Mouse (Mus musculus) common myeloid progenitor, adult 5-6 weeks (primary cell): ENCODE results near the gene AC124502.3. TPM values are rescaled to one million over a fixed set of nuclear protein-coding genes. Genes with fewer than 3 reads are reported as not detected.
"Not testable (repeated sequence)": the region's sequence is repeated elsewhere in the genome, so short reads cannot be mapped to it uniquely, and the experiment has no call there.

Source experiments
- ATAC-seq: replicated peaks from 2 replicates; pipeline ENCODE4 v1.8.0; 2016; ENCODE audit warnings: low read depth, mild to moderate bottlenecking, moderate TSS enrichment, inconsistent platforms; ENCODE audit not compliant: poor library complexity, severe bottlenecking
- total RNA-seq: library from RNA; stranded (forward); fragments of 200-1000, 187-1606 nt; gene quantifications from 2 replicates; pipeline ENCODE4 v1.2.3, GENCODE M21; 2017

Gene AC124502.3
- total RNA-seq, 1 experiment from 2014 or later: not detected

- ATAC-seq: no peak
Observed at GRCm38 (mm10) chr19:5073518-5073917, 34.8 kb downstream of the AC124502.3 start.

- no peak for ATAC-seq
Observed at GRCm38 (mm10) chr19:5079279-5079678, 40.6 kb downstream of the AC124502.3 start.

GRCm38 (mm10) chr19:5082005-5082404, 43.3 kb downstream of the AC124502.3 start:
- ATAC-seq: no peak

GRCm38 (mm10) chr19:5082596-5082995, 43.9 kb downstream of the AC124502.3 start:
- no peak for ATAC-seq

- no peak for ATAC-seq
Observed at GRCm38 (mm10) chr19:5083961-5084833, 45.5 kb downstream of the AC124502.3 start.

DNA sequence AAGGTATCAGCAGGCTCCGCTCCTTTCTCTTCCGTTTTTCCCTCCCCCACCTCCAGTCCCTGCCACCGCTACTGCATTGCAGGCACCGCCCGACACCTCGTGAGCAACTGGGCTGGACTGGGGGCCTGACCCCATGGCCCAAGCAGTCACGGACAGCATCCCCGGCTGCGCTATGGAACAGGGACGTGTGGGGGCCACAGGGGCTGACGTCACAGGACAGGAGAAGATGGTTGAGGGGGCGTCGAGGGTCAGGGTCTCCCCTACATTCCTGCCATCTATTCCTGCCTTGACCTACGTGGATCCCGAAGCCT, 46.1 kb downstream of the AC124502.3 start:
- no peak for ATAC-seq

GRCm38 (mm10) chr19:5085145-5085863, 46.6 kb downstream of the AC124502.3 start, which contains the start of gene Tmem151a:
Tmem151a (minus strand) TSS chr19:5085531.
- ATAC-seq: no peak

DNA sequence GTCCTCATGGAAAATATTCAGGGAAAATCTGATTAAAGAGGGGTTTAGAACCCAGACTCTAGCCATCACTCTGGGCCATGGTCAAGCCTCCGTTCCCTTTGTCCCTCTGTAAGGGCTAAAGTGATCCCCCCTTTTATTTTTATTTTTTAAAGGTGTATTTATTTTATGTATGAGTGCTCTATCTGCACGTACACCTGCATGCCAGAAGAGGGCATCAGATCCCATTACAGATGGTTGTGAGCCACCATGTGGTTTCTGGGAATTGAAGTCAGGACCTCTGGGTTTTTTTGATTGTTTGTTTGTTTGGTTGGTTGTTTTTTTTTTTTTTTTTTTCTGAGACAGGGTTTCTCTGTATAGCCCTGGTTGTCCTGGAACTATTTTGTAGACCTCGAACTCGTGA, 47.8 kb downstream of the AC124502.3 start:
- ATAC-seq: not testable (repeated sequence)

- peak; percentile 88 for ATAC-seq
Observed at GRCm38 (mm10) chr19:5087884-5088728, 49.4 kb downstream of the AC124502.3 start, which contains the start of gene Yif1a. Yif1a (plus strand) TSS chr19:5088538.

DNA sequence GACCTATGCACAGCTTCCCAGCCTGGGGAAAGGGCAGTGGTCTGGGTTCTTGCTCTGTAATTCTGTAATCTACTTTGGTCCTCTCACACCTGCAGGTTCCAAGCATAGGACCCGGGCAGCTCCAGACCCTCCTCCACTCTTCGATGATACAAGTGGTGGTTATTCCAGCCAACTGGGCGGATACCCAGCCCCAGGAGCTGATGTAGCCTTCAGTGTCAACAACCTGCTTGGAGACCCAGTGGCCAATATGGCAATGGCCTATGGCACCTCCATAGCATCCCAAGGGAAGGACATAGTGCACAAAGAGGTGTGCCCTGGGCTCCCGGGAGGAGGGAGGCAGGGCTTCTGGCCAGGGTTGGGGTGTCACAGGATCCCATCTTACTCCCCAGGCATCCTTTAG, 50.6 kb downstream of the AC124502.3 start:
- no peak for ATAC-seq

- ATAC-seq: no peak
Observed at GRCm38 (mm10) chr19:5092083-5092482, 53.4 kb downstream of the AC124502.3 start.

DNA sequence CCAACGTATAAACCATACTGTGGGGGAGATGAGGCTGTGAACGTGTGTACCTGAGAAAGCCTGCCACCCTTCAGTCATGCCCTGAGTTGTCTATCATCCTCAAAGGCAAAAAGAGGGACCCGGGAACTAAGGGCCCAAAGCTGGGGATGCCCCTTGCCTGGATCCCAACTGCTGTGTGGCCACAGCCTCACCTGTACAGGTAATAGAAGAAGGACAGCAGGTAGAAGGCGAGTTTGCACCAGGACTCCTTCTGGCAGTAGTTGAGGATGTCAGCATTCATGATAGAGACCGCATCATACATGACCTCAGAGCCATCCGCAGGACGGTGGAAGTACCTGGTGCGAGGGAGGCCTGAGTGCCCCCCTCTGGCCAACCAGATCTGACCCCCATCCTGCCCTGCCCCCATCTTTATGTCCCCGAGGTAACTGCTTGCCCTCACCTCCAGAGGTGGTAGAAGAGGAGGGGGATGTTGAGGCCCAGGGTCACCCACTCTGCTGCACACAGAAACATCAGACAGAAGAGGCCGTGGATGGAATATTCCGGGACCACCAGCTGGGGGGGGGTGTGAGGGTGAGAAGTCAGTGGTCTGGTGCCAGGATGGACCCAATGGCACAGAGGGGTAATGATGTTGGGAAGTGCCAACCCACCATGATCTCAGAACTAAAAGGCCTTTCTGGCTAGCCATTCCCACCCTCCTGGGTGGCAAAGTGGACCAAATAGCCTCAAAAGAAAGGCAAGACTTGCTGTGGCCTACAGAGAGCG, 55.0 kb downstream of the AC124502.3 start:
- ATAC-seq: no peak

DNA sequence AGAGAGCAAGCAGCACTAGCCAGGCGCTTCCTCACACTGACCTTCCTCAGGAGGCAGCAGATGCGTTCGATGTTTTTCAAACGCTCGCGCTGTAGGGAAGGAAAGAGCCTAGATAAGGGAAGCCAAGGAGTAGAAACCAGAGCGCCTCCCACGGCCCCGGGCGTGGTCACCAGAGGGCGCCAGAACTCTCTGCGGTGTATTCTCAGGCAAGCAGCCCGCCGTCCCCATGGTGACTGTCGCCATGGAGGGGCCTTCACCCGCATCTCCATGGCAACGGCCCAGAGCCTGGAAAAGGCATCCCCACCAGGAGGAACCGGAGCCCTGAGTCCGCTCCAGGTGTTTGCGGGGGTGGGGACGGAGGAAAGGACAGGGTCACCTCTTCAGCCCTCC, 55.5 kb downstream of the AC124502.3 start:
- peak; percentile 89 for ATAC-seq

DNA sequence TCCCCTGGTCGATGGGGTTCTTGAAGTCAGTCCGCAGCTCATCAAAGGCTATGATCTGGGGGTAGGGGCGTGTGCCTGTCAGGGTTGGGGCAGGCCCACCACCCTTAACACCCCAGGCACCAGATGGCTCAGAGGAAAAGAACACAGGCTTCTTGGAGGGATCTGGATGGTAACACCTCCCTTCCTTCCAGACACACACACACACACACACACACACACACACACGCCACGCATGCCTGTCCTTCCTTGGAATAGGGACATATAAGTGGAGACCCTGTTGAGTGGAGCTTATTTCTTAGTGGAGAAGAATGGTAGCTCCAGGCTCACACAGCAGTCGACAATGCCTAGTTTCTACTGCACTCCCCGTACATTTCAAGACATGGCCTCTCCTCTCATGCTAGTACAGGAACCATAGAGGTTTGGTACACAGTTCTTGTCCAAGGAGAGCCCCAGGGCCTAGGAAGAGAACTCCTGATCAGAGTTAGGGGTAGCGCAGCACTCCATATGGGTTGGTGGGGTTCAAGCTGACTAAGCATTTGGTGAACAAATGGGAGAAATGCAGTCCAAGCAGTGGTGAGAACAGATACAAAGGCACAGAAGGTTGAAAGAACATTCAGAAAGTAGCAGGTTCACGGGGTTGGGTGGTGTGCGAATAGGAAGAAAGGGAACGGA, 56.2 kb downstream of the AC124502.3 start:
- ATAC-seq: no peak

- no peak for ATAC-seq
Observed at GRCm38 (mm10) chr19:5095887-5096474, 57.3 kb downstream of the AC124502.3 start.

GRCm38 (mm10) chr19:5097521-5098362, 59.1 kb downstream of the AC124502.3 start:
- no peak for ATAC-seq

DNA sequence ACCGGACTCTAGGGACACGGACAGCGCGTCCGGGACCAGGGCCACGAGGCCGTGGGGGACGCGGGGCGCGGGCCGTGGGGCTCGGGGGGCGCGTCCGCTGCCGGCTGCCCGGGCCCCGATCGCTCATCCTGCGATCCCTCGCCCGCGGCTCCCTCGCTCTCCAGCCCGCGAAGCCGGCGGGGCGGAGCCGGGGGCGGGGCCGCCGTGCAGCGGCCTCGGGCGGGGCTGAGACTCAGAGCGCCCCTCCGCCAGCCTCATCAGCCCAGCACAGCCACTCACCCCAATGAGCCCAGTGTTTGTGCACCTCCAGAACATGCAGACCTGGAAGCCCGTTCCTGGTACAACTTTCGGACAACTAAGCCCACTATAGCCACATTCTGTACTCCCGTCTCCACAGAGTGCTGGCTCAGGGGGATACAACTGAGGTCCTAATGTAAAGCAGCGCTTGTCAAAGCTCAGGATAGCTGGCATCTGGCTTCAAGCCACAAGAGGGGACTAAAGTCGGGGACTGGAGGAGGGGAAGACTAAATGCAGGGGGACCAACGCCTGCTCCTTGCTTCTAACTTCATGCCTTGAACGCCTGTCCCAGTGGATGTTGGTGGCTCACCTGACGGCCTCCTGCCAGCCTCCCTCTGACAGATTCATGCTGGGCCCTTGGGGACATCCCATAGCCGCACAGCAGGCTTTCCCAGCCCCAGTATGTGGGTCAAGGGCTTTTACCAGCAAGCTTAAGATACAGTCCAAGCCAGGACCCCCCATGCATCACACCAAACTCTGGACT, 59.9 kb downstream of the AC124502.3 start, which contains the start of gene Cnih2:
TSS of gene Cnih2 (minus strand) at position 159 of the 781 bp plus-strand sequence.
- no peak for ATAC-seq
